Mouse (Mus musculus) CH12.LX (cell line): ENCODE data around the gene Lrrc63.

ENCODE experiments used
- EP300 ChIP-seq: IDR thresholded peaks from 2 replicates; pipeline ENCODE4 v1.6.1; 2011; ENCODE audit warnings: low read length, improper control_type of control experiment
- MAFK ChIP-seq: IDR thresholded peaks from 2 replicates; pipeline ENCODE4 v1.6.1; 2011; ENCODE audit warnings: low read length, improper control_type of control experiment; ENCODE audit not compliant: insufficient replicate concordance
- MAX ChIP-seq: IDR thresholded peaks from 2 replicates; pipeline ENCODE4 v1.6.1; 2011; ENCODE audit warnings: low read length, improper control_type of control experiment
- MYC ChIP-seq: IDR thresholded peaks from 2 replicates; pipeline ENCODE4 v1.6.1; 2011; ENCODE audit warnings: low read depth, mild to moderate bottlenecking, improper control_type of control experiment, low read length
- UBTF ChIP-seq: IDR thresholded peaks from 2 replicates; pipeline ENCODE4 v1.6.1; 2012; ENCODE audit warnings: low read depth, mild to moderate bottlenecking, inconsistent platforms, low read length, improper control_type of control experiment, moderate library complexity

DNA sequence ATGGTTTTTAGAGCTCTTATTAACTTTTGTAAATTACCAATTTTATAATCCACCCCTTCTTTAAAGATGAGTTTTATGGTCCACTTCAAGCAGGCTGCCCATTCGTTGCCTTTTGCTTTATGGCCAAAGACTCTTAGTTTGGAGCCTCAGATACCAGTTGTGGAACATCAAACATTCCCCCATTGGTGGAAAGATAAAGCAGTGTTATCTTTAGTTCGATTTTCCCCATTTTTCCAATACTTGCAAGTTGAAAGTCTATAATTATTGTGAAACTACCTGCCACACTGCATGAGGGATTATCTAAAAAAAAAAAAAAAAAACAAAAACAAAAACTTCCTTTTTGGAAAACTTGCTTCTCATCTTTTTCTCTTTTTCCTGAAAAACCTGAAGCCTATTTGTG is 20.0 kb upstream of the Lrrc63 start:
- no peak for TF ChIP-seq UBTF
- TF ChIP-seq MAX, result no peak
- no peak for TF ChIP-seq EP300
- no peak for TF ChIP-seq MYC
- no peak for TF ChIP-seq MAFK
